Mouse (Mus musculus): ENCODE data around the gene Mog.

GRCm38 (mm10) chr17:36993770-36994325 is 29.4 kb downstream of the Mog start:
- TF ChIP-seq POLR2A (IDR thresholded peaks at IDR 0.05; ENCODE audit: control insufficient read depth, extremely low read depth, insufficient read depth, low read length, poor library complexity) (no peak), CTCF (IDR thresholded peaks at IDR 0.05; ENCODE audit: borderline replicate concordance, control insufficient read depth, extremely low read depth, insufficient read depth, low read length, poor library complexity) (no peak)

Data from thymus, adult 2 months (tissue).